Mouse (Mus musculus): ENCODE measurements at regions not wholly inside any gene's neighbourhood (a gene's known extent, or its start where the extent isn't known, plus 50 kb on each side); places are given as distances from the start of the nearest gene placed in this dataset.

GRCm38 (mm10) chr11:112839721-112840494 lies 57.9 kb downstream of the Sox9 start:
- DNase-seq (ENCODE audit: low spot score in 2 of 2) = no peak

GRCm38 (mm10) chr11:112840495-112840828 lies 58.4 kb downstream of the Sox9 start:
- no peak for DNase-seq (ENCODE audit: low spot score in 2 of 2)

- no peak for DNase-seq (ENCODE audit: low spot score in 2 of 2)
These were observed 62.4 kb downstream of the Sox9 start for GRCm38 (mm10) chr11:112844258-112844901.

GRCm38 (mm10) chr11:112847146-112847545 lies 65.1 kb downstream of the Sox9 start:
- no peak for DNase-seq (ENCODE audit: low spot score in 2 of 2)

- DNase-seq (ENCODE audit: low spot score in 2 of 2) = no peak
These were observed 65.8 kb downstream of the Sox9 start for GRCm38 (mm10) chr11:112847851-112848250.

- no peak for DNase-seq (ENCODE audit: low spot score in 2 of 2)
These were observed 68.0 kb downstream of the Sox9 start for GRCm38 (mm10) chr11:112849974-112850373.

- DNase-seq (ENCODE audit: low spot score in 2 of 2) = no peak
These were observed 68.7 kb downstream of the Sox9 start for GRCm38 (mm10) chr11:112850532-112851272.

- no peak for DNase-seq (ENCODE audit: low spot score in 2 of 2)
These were observed 69.3 kb downstream of the Sox9 start for GRCm38 (mm10) chr11:112851321-112851720.

GRCm38 (mm10) chr11:112855975-112856374 lies 74.0 kb downstream of the Sox9 start:
- no peak for DNase-seq (ENCODE audit: low spot score in 2 of 2)

- no peak for DNase-seq (ENCODE audit: low spot score in 2 of 2)
These were observed 77.3 kb downstream of the Sox9 start for GRCm38 (mm10) chr11:112859309-112859708.

- no peak for DNase-seq (ENCODE audit: low spot score in 2 of 2)
These were observed 78.8 kb downstream of the Sox9 start for GRCm38 (mm10) chr11:112860797-112861196.

- no peak for DNase-seq (ENCODE audit: low spot score in 2 of 2)
These were observed 79.2 kb downstream of the Sox9 start for GRCm38 (mm10) chr11:112861233-112861632.

- no peak for DNase-seq (ENCODE audit: low spot score in 2 of 2)
These were observed 83.8 kb downstream of the Sox9 start for GRCm38 (mm10) chr11:112865836-112866235.

GRCm38 (mm10) chr11:112869571-112869970 lies 87.5 kb downstream of the Sox9 start:
- DNase-seq (ENCODE audit: low spot score in 2 of 2) = no peak

GRCm38 (mm10) chr11:112870201-112871035 lies 88.4 kb downstream of the Sox9 start:
- no peak for DNase-seq (ENCODE audit: low spot score in 2 of 2)

GRCm38 (mm10) chr11:112872677-112873367 lies 90.8 kb downstream of the Sox9 start:
- no peak for DNase-seq (ENCODE audit: low spot score in 2 of 2)

GRCm38 (mm10) chr11:112874239-112874638 lies 92.2 kb downstream of the Sox9 start:
- DNase-seq (ENCODE audit: low spot score in 2 of 2) = no peak

- DNase-seq (ENCODE audit: low spot score in 2 of 2) = no peak
These were observed 94.2 kb downstream of the Sox9 start for GRCm38 (mm10) chr11:112876226-112876625.

- no peak for DNase-seq (ENCODE audit: low spot score in 2 of 2)
These were observed 96.4 kb downstream of the Sox9 start for GRCm38 (mm10) chr11:112878436-112878835.

GRCm38 (mm10) chr11:112880736-112881135 lies 98.7 kb downstream of the Sox9 start:
- DNase-seq (ENCODE audit: low spot score in 2 of 2) = no peak

- DNase-seq (ENCODE audit: low spot score in 2 of 2) = no peak
These were observed 103.4 kb downstream of the Sox9 start for GRCm38 (mm10) chr11:112885336-112885940.
